Mouse (Mus musculus) hindbrain, embryonic 13.5 days (tissue): ENCODE measurements at regions not wholly inside any gene's neighbourhood (a gene's known extent, or its start where the extent isn't known, plus 50 kb on each side); places are given as distances from the start of the nearest gene placed in this dataset.
"Not testable (repeated sequence)": the region's sequence is repeated elsewhere in the genome, so short reads cannot be mapped to it uniquely, and the experiment has no call there.

Source experiments
- ATAC-seq: fragments of 200-750 bp; cut with Nextera tagmentation; 2 replicates; pipeline ENCODE4 v1.8.0; 2017; ENCODE audit warnings: moderate TSS enrichment; ENCODE audit not compliant: low FRiP score
- H3K27ac ChIP-seq: fragments of 300-500 bp; sonication (generic); 2 replicates; pipeline ENCODE4 v1.5.1; 2015; ENCODE audit warnings: inconsistent platforms, mild to moderate bottlenecking, moderate library complexity
- H3K27me3 ChIP-seq: fragments of 300-500 bp; sonication (generic); 2 replicates; pipeline ENCODE4 v1.6.1; 2015; ENCODE audit warnings: mild to moderate bottlenecking, inconsistent platforms
- H3K36me3 ChIP-seq: fragments of 300-500 bp; sonication (generic); 2 replicates; pipeline ENCODE4 v1.6.1; 2015; ENCODE audit warnings: mild to moderate bottlenecking, inconsistent platforms
- H3K4me1 ChIP-seq: fragments of 300-500 bp; sonication (generic); replicated peaks from 2 replicates; pipeline ENCODE4 v1.6.1; 2015; ENCODE audit warnings: inconsistent platforms
- H3K4me2 ChIP-seq: fragments of 300-500 bp; sonication (generic); 2 replicates; pipeline ENCODE4 v1.6.1; 2015; ENCODE audit warnings: inconsistent platforms, mild to moderate bottlenecking, moderate library complexity
- H3K4me3 ChIP-seq: fragments of 300-500 bp; sonication (generic); 2 replicates; pipeline ENCODE4 v1.5.1; 2015; ENCODE audit warnings: mild to moderate bottlenecking, inconsistent platforms
- H3K9ac ChIP-seq: fragments of 300-500 bp; sonication (generic); 2 replicates; pipeline ENCODE4 v1.6.1; 2015; ENCODE audit warnings: mild to moderate bottlenecking, inconsistent platforms
- H3K9me3 ChIP-seq: fragments of 300-500 bp; sonication (generic); 2 replicates; pipeline ENCODE4 v1.6.1; 2016; ENCODE audit warnings: inconsistent platforms
- WGBS: fragments of 180-500 bp; shearing (Covaris S2); methylation state at CpG from one replicate; pipeline ENCODE4 v1.1.7; 2015; 5-methylcytosine and 5-hydroxymethylcytosine counted together

DNA sequence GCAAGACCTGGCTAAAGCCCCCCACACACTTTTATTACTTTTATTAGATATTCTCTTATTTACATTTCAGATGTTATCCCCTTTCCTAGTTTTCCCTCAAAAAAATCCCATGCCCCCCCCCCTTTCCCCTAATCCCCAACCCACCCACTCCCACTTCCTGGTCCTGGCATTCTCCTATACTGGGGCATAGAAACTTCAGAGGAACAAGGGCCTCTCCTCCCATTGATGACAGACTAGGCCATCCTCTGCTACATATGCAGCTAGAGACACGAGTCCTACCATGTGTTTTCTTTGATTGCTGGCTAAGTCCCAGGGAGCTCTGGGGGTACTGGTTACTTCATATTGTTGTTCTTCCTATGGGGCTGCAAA lies 116.8 kb downstream of the Rfpl4b start:
- not testable (repeated sequence) for H3K27ac ChIP-seq, H3K9ac ChIP-seq, H3K4me1 ChIP-seq, H3K9me3 ChIP-seq, H3K4me3 ChIP-seq, H3K36me3 ChIP-seq, ATAC-seq, H3K27me3 ChIP-seq, H3K4me2 ChIP-seq
- 86% methylated on average over 1 of the region's 1 CpGs for WGBS

DNA sequence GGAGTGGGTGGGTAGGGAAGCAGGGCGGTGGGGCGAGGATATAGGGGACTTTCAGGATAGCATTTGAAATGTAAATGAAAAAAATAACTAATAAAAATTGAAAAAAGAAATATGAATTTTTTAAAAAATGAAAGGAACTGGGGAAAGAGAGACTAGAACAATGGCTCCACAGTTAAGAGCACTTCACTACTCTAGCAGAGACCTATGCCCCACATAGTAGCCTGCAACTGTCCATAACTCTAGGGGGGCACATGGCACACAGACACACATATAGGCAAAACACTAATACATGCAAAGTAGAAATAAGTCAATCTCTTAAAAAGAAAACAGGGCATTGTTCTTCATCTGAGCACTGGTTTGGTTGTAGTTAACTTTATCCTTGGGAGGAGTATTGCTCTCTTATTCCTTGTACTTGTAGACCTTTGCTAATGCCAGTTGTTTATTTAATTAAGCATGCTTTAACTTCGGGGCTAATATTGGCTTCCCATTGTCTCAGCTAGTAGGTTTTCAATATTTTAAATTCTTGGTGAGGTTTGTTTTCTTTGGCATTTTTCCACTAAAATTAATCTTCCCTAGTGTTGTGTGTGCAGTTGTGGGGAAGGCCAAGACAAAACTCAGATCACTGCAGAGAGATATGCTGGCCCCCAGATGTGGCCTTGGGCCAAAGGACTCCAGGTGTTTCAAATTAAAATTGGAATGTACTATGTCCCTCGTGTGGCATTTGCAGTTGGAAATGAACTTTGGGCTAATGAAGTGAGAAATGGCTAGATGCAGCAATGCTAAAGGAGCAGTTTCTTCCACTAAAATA lies 117.4 kb downstream of the Rfpl4b start:
- WGBS, result 88% methylated on average over 4 of the region's 4 CpGs
- no peaks in the 10 kb centered on the region for H3K27me3 ChIP-seq
- no peaks in the 10 kb centered on the region for H3K9me3 ChIP-seq
- H3K9ac ChIP-seq, result no peak overlapping the region
- no peak overlapping the region for H3K27ac ChIP-seq
- no peaks in the 10 kb centered on the region for H3K36me3 ChIP-seq
- H3K4me1 ChIP-seq, result no peaks in the 10 kb centered on the region
- H3K4me3 ChIP-seq, result no peak overlapping the region
- ATAC-seq, result no peak
- H3K4me2 ChIP-seq, result no peak overlapping the region

DNA sequence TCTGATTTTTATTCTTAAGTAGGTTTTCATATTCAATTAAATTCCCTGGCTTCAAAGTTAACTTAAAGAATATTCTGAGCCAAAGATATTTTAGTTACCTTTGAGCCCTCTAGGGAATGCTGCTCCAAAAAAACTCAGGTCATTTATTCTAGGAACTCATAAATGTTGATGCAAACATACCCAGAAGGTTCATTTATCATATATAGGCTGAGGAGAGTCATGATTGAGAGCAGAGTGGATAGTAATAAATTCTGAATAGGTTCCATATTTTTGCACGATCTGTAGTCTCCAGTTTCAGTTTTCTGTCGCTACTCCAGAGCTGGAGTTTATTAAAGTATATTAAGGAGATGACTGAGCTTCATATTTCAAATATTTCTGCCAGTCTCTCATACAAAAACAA lies 144.1 kb downstream of the Rfpl4b start:
- Histone ChIP-seq H3K9ac (no peak overlapping the region), H3K9me3 (no peaks in the 10 kb centered on the region), H3K4me3 (no peak overlapping the region), H3K36me3 (no peaks in the 10 kb centered on the region), H3K27me3 (no peaks in the 10 kb centered on the region), H3K27ac (no peak overlapping the region), H3K4me2 (no peak overlapping the region), H3K4me1 (no peaks in the 10 kb centered on the region)
- no peak for ATAC-seq
- 83% methylated on average over 2 of the region's 2 CpGs for WGBS

DNA sequence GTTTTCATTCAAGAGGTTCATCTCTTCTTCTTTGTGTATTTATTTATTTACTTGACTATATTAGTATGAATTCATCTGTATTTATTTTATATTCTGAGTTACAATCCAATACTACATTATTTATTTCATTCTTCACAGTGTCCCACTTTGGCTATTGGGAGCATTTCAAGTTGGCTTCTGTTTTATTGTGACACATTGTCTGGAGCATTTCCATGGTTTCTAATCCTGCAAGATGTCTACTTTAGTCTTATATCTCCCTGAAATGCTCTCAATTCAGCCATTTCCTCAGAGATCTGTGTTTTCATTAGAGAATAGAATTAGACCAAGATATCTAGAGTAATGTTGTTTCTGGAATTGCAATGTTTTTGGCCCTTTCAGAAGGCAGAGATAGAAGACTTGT lies 153.0 kb downstream of the Rfpl4b start:
- no peaks in the 10 kb centered on the region for H3K27me3 ChIP-seq
- no peak overlapping the region for H3K4me3 ChIP-seq
- H3K36me3 ChIP-seq, result no peaks in the 10 kb centered on the region
- H3K9me3 ChIP-seq, result no peaks in the 10 kb centered on the region
- no peak overlapping the region for H3K4me2 ChIP-seq
- H3K4me1 ChIP-seq, result no peaks in the 10 kb centered on the region
- no peak overlapping the region for H3K27ac ChIP-seq
- no peak overlapping the region for H3K9ac ChIP-seq
- no peak for ATAC-seq

DNA sequence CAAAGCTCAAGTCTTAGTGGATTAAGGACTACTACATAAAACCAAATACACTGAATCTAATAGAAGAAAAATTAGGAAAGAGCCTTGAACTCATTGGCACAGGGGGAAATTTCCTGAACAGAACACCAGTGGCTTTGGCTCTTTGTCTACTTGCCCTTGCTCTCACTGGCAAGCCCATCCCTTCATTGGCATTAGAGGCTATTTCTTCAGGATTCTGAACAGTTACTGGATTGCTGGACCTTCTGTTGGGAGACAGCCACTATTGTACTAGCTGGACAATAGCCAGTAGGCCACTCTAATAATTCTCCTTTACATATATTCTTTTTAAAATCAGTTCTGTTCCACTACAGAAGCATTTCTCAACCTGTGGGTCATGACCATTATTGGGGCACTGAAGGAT lies 153.7 kb downstream of the Rfpl4b start:
- no peaks in the 10 kb centered on the region for H3K9me3 ChIP-seq
- H3K4me2 ChIP-seq, result no peak overlapping the region
- H3K36me3 ChIP-seq, result no peaks in the 10 kb centered on the region
- H3K4me3 ChIP-seq, result no peak overlapping the region
- H3K4me1 ChIP-seq, result no peaks in the 10 kb centered on the region
- H3K9ac ChIP-seq, result no peak overlapping the region
- ATAC-seq, result no peak
- no peaks in the 10 kb centered on the region for H3K27me3 ChIP-seq
- H3K27ac ChIP-seq, result no peak overlapping the region

DNA sequence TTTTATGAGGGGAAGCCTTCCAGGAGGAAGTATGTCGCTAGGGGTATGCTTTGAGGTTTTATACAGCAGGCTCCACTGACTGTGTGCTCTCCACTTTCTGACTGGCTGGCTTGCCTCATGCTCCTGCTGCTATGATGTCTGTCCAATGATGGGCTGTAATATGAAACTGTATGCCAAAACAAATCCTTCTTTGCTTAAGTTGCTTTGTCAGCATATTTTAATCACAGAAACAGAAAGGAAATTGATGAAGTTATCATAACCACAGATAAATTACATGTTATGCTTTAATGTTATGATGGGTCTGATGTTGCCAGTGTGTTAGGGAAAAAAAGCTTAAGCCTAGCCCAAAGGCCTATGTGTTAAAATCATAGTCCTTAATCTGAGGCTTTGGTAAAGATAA lies 185.9 kb downstream of the Rfpl4b start:
- Histone ChIP-seq H3K9me3 (no peaks in the 10 kb centered on the region), H3K4me2 (no peak overlapping the region), H3K9ac (no peak overlapping the region), H3K4me1 (no peaks in the 10 kb centered on the region), H3K4me3 (no peak overlapping the region), H3K36me3 (no peaks in the 10 kb centered on the region), H3K27ac (no peak overlapping the region), H3K27me3 (no peaks in the 10 kb centered on the region)
- WGBS, result 76% methylated on average over 1 of the region's 1 CpGs
- ATAC-seq, result no peak

DNA sequence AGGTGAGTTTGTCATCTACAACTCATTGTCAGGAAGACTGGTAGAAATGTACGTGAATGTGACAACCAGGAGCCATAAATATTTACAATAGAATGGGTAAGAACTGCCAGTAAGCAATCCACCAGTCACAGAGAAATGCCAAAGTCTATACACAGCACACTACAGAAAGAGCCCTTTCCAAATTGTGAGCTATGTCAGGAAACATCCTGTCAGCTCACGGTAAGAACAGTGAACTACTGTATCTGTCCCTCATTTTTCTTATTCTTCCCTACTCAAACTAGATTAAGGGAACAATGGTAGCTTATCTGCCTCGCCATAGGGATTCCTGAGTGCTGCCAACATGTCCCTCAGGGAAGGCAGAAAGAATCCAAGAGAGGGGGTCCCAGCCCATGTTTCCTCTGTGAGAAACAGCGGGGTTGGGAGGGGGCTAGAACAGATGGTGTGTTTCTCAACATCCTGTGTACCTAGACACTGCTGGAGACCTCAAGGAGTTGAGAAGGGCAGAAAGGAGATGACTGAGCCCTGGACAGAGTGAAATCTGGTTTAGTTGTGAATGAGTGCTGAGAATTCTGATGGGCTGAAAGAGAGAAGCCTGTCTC lies 191.6 kb downstream of the Rfpl4b start:
- H3K27ac ChIP-seq, result no peak overlapping the region
- H3K4me3 ChIP-seq, result no peak overlapping the region
- no peaks in the 10 kb centered on the region for H3K4me1 ChIP-seq
- no peak overlapping the region for H3K9ac ChIP-seq
- H3K4me2 ChIP-seq, result no peak overlapping the region
- 74% methylated on average over 4 of the region's 4 CpGs for WGBS
- no peaks in the 10 kb centered on the region for H3K9me3 ChIP-seq
- H3K27me3 ChIP-seq, result no peaks in the 10 kb centered on the region
- no peaks in the 10 kb centered on the region for H3K36me3 ChIP-seq
- peak; percentile 36; the same call in 1 of the 2 replicates for ATAC-seq

DNA sequence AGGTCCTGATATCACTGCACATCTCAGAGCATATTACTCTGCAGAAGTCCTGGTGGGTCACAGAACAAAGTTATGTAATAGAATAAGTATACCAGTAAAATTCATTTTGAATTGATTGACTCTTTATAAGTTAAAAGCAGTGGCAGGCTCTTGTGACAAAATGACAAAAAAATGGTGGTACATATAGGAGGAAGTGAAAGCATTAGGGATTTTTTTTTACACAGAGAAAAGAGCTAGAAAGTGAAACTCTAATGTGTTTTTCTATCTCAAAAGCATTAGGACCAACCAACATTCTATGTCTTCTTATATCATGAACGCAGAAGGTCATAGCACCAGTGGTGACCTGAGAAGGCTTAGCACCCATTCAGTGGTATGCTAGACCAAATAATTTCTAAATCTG lies 198.2 kb downstream of the Rfpl4b start:
- 95% methylated on average over 1 of the region's 1 CpGs for WGBS
- Histone ChIP-seq H3K36me3 (no peaks in the 10 kb centered on the region), H3K27ac (no peak overlapping the region), H3K4me2 (no peak overlapping the region), H3K9ac (no peak overlapping the region), H3K4me3 (no peak overlapping the region), H3K9me3 (no peaks in the 10 kb centered on the region), H3K4me1 (no peaks in the 10 kb centered on the region), H3K27me3 (no peaks in the 10 kb centered on the region)
- ATAC-seq, result no peak

DNA sequence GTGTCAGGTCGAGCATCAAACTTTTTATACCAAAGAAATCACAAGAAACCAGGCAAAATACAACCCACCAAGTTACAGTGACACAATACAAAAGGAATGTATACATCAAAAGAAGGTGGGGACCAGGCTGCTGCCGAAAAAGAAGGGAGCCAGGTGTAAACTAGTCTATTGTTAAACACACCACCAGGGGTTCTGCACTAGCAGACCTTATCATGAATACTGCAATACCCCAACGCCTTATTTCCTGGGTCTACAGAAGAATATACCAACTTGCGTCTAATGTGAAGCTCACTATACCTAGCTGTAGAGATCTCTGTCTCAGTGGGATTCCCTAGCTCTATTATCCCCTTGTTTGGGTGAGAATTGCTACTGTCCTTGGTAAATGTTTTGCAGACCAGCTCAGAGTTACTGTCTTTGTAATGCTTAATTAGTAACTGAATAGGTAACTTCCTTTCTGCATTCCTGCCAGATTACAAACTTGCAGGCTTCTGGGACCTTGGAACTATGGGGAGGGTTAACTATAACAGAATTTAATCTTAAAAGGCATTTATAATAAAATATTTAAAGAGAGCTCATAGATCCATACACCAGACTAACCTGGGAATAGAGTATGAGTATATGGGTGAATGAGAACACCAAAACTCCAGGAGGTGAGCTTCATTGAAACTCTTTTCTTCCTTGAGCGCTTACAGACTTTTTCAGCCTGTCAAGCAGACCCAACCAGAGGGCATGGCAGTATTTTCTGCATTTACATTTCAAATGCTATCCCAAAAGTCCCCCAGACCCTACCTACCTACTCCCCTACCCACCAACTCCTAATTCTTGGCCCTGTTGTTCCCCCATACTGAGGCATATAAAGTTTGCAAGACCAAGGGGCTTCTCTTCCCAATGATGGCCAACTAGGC lies 211.7 kb downstream of the Rfpl4b start:
- WGBS, result 74% methylated on average over 5 of the region's 5 CpGs

DNA sequence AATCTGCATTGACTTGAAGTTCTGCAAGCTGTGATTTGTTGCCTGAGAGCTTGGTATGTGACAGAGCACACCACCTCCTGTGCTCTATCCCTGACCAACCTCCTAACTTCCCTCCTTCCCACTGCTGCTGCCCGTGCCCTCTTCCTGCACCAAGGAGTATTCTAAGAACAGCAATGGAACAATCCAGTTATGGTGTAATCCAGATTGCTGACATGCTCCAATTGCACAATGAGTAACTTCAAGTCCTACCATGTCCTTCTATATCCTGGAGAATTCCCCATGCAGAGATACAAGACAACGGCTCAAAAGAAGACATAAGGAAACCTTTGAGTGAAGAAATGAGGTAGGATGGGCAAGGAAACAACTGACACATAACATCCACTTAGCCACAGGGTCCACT lies 235.5 kb downstream of the Rfpl4b start:
- Histone ChIP-seq H3K4me1 (no peaks in the 10 kb centered on the region), H3K4me2 (no peak overlapping the region), H3K9me3 (no peaks in the 10 kb centered on the region), H3K4me3 (no peak overlapping the region), H3K9ac (no peak overlapping the region), H3K27me3 (no peaks in the 10 kb centered on the region), H3K27ac (no peak overlapping the region), H3K36me3 (no peaks in the 10 kb centered on the region)
- WGBS, result 87% methylated on average over 2 of the region's 2 CpGs
- ATAC-seq, result no peak

More for the DNA sequence above, 211.7 kb downstream of the Rfpl4b start:
- H3K4me2 ChIP-seq, result no peak overlapping the region
- no peaks in the 10 kb centered on the region for H3K4me1 ChIP-seq
- no peaks in the 10 kb centered on the region for H3K27me3 ChIP-seq
- H3K27ac ChIP-seq, result no peak overlapping the region
- H3K9me3 ChIP-seq, result peaks cover 8% of the 10 kb centered on the region
- no peak for ATAC-seq
- no peaks in the 10 kb centered on the region for H3K36me3 ChIP-seq
- no peak overlapping the region for H3K9ac ChIP-seq
- no peak overlapping the region for H3K4me3 ChIP-seq

DNA sequence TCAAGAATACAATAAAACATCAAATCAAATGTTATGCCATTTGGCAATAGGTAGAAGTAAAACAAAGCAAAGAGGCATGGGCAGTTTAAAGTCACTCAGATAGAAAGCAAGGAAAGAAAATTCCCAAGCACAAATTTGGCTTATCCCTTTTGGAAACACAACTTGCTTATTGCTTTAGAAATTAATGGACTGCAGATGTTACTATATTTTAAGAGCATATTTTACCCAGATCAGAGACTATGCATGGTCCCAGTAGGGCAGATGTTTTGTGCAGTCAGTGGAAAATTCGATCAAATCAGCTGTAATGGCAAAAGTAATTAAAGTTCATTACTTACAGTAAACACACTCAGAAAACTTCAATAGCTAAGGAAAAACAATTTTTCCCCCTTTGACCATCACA lies 245.9 kb downstream of the Rfpl4b start:
- no peak overlapping the region for H3K4me2 ChIP-seq
- no peak overlapping the region for H3K4me3 ChIP-seq
- H3K9me3 ChIP-seq, result no peaks in the 10 kb centered on the region
- no peak overlapping the region for H3K9ac ChIP-seq
- no peaks in the 10 kb centered on the region for H3K4me1 ChIP-seq
- no peaks in the 10 kb centered on the region for H3K36me3 ChIP-seq
- no peak overlapping the region for H3K27ac ChIP-seq
- WGBS, result 81% methylated on average over 1 of the region's 1 CpGs
- H3K27me3 ChIP-seq, result no peaks in the 10 kb centered on the region
- no peak for ATAC-seq

DNA sequence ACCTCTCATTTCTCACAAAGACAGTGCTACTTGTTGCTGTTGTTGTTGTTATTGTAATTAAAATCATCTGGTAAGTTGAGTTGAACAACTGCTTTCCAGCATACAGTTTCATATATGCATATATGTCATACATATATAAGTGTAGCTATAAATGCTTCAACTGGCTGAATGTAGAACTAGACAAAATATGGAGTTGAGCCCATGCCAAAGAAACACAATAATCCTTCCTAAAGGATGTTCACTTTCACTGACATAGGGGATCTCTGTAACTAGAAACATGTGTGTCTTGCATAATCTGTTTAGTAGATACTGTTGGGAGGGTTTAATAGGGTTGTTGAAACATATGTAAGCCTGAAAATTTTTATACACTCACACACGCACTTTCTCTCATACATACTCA lies 247.9 kb downstream of the Rfpl4b start:
- 93% methylated on average over 1 of the region's 1 CpGs for WGBS
- Histone ChIP-seq H3K9me3 (no peaks in the 10 kb centered on the region), H3K36me3 (no peaks in the 10 kb centered on the region), H3K27ac (no peak overlapping the region), H3K4me1 (no peaks in the 10 kb centered on the region), H3K9ac (no peak overlapping the region), H3K4me2 (no peak overlapping the region), H3K4me3 (no peak overlapping the region), H3K27me3 (no peaks in the 10 kb centered on the region)
- no peak for ATAC-seq
